Mouse (Mus musculus) lung, postnatal 0 days (tissue): ENCODE data around the gene Lhb. TPM values are rescaled to one million over a fixed set of nuclear protein-coding genes. Genes with fewer than 3 reads are reported as not detected.

Experiments used
- ATAC-seq: fragments of 200-750 bp; cut with Nextera tagmentation; 2 replicates; pipeline ENCODE4 v1.8.0; 2017; ENCODE audit warnings: moderate library complexity
- DNase-seq: peaks from one replicate; pipeline ENCODE4 v3.0.0-alpha.2; 2016; ENCODE audit warnings: low spot score
- H3K27ac ChIP-seq: fragments of 300-500 bp; sonication (generic); 2 replicates; pipeline ENCODE4 v1.5.1; 2014; ENCODE audit warnings: antibody characterized with exemption, mild to moderate bottlenecking, low read length, mixed read lengths
- H3K27me3 ChIP-seq: fragments of 300-500 bp; sonication (generic); replicated peaks from 2 replicates; pipeline ENCODE4 v1.6.1; 2014; ENCODE audit warnings: low read length, mixed read lengths; ENCODE audit not compliant: insufficient read depth
- H3K36me3 ChIP-seq: fragments of 300-500 bp; sonication (generic); 2 replicates; pipeline ENCODE4 v1.6.1; 2014; ENCODE audit warnings: low read length, mixed read lengths; ENCODE audit not compliant: insufficient read depth
- H3K4me1 ChIP-seq: fragments of 300-500 bp; sonication (generic); 2 replicates; pipeline ENCODE4 v1.6.1; 2014; ENCODE audit warnings: antibody characterized with exemption, low read depth, low read length, mixed read lengths; ENCODE audit not compliant: insufficient read depth
- H3K4me2 ChIP-seq: fragments of 300-500 bp; sonication (generic); replicated peaks from 2 replicates; pipeline ENCODE4 v1.6.1; 2014; ENCODE audit warnings: low read depth, mild to moderate bottlenecking, low read length, moderate library complexity, mixed read lengths
- H3K4me3 ChIP-seq: fragments of 300-500 bp; sonication (generic); 2 replicates; pipeline ENCODE4 v1.5.1; 2014; ENCODE audit warnings: low read depth, low read length
- H3K9ac ChIP-seq: fragments of 300-500 bp; sonication (generic); replicated peaks from 2 replicates; pipeline ENCODE4 v1.6.1; 2014; ENCODE audit warnings: low read depth, mild to moderate bottlenecking
- H3K9me3 ChIP-seq: fragments of 300-500 bp; sonication (generic); 2 replicates; pipeline ENCODE4 v1.6.1; 2016; ENCODE audit warnings: low read length, mixed read lengths
- CTCF ChIP-seq: IDR thresholded peaks from 2 replicates; pipeline ENCODE4 v1.5.1; 2016; ENCODE audit warnings: antibody characterized with exemption, mild to moderate bottlenecking
- EP300 ChIP-seq: IDR thresholded peaks from 2 replicates; pipeline ENCODE4 v1.6.1; 2016; ENCODE audit warnings: antibody characterized with exemption, mild to moderate bottlenecking, control low read depth
- whole genome bisulfite sequencing: fragments of 180-500 bp; shearing (Covaris S2); extraction: QIAGEN DNeasy Blood & Tissue Kit; methylation state at CpG from one replicate; pipeline ENCODE4 v1.1.7; 2014; 5-methylcytosine and 5-hydroxymethylcytosine counted together
- polyA plus RNA-seq: library from polyadenylated mRNA; unstranded; fragments of >200 nt; fragmentation: Nextera tagmentation; extraction: Ambion mirVana; gene quantifications from 2 replicates; pipeline ENCODE4 v1.2.1, GENCODE M21; 2015

Gene Lhb
- polyA plus RNA-seq, 1 experiment from 2014 or later, result 4.7 TPM

DNA sequence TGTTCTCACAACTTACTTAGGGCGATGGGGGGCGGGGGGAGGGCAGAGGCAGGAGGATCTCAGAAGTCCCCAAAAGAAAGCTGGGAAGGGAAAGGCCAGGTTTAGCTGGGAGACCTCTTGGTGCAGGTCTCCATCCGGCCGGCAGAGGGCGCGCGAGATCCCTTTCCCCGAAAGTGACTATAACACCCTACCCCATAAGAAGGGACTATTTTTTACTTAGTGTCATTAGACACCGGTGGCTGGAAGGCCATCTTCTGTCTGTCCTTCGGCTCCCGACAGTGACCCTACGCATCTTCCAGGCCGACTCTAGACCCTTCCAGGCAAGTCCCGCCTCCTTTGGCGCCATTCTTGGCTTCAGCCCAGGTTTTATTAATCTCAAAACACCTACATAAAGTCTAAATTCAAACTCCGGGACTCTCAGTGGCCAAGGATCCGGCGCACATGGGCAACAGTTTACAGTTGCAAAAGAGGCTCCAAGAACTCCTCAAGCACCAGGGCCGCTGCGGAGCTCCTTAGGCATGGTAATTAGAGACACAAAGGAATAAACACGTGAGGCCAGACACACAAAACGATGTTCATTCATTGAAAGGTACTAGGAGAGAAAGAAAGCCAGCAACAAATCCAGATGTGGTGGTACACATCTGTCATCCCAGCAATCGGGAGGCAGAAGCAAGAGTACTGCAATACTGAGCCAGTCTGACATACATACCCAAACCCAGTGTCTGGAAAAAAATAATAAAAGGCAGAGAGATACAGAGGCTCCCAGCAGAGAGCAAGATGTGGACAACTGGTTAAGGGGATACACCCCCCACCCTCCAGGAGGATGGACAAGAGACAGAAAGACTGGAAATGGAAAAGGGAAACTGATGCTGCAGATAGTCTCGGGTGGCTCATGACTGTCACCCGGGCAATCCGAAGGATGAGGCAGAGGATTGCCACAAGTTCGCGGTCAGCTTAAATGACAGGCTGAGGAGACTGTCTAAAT is 15.2 kb upstream of the Lhb start, which contains the start of gene Kcna7:
Kcna7 (plus strand) TSS at position 563 of the 985 bp plus-strand sequence.
- H3K4me1 ChIP-seq, result 0 out of 2 replicates have a peak, but pooled peaks cover 5% of the 10 kb centered on the region
- ATAC-seq (peak; percentile 60), DNase-seq (peak; percentile 73)
- H3K4me3 ChIP-seq, result peak within 1 kb of the TSS; percentile 39
- no peak within 1 kb of the TSS for H3K9ac ChIP-seq
- TF ChIP-seq CTCF (peak; percentile 91), EP300 (no peak)
- no peaks in the 10 kb centered on the region for H3K9me3 ChIP-seq
- H3K4me2 ChIP-seq, result peak within 1 kb of the TSS; percentile 64
- no peak within 1 kb of the TSS for H3K27ac ChIP-seq
- peaks cover 33% of the 10 kb centered on the region for H3K27me3 ChIP-seq
- no peaks in the 10 kb centered on the region for H3K36me3 ChIP-seq
- WGBS, result 9% methylated on average over 28 of the region's 28 CpGs

DNA sequence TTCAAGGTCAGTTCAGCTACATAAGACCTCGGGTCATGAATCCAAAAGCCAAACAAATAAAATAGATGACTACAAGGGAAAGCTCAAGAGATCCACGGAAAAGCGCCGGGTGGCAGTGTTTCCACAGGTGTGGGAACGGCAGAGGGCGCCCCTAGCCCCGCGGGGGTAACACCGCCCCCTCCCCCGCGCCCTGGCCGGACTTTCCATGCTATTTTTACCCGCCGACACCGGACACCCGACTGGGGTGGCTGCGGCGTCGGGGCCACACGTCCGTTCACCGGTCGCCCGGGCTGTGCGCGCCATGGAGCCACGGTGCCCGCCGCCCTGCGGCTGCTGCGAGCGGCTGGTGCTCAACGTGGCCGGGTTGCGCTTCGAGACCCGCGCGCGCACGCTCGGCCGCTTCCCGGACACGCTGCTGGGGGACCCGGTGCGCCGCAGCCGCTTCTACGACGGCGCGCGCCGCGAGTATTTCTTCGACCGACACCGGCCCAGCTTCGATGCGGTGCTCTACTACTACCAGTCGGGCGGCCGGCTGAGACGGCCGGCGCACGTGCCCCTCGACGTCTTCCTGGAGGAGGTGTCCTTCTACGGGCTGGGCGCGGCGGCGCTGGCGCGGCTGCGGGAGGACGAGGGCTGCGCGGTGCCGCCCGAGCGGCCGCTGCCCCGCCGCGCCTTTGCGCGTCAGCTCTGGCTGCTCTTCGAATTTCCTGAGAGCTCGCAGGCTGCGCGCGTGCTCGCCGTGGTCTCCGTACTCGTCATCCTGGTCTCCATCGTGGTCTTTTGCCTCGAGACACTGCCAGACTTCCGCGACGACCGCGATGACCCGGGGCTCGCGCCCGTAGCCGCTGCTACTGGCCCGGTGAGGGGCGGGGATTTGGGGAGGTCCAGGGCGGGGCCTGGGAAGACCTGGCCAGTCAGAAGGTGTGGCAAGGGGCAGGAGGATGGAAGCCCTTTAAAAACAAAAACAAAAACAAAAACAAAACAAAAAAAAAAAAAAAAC is 14.2 kb upstream of the Lhb start:
- peak; percentile 30 for DNase-seq
- Histone ChIP-seq H3K36me3 (no peaks in the 10 kb centered on the region), H3K27ac (no peak overlapping the region), H3K9ac (no peak overlapping the region), H3K4me1 (0 out of 2 replicates have a peak, but pooled peaks cover 5% of the 10 kb centered on the region), H3K4me2 (peak overlapping the region; percentile 64), H3K27me3 (peaks cover 33% of the 10 kb centered on the region), H3K9me3 (no peaks in the 10 kb centered on the region), H3K4me3 (peak overlapping the region; percentile 39)
- peak; percentile 38 for ATAC-seq
- TF ChIP-seq CTCF (peak; percentile 18; the same call in 1 of the 2 replicates), EP300 (no peak)
- WGBS, result 1% methylated on average over 109 of the region's 114 CpGs

GRCm38 (mm10) chr7:45407836-45408235 is 12.8 kb upstream of the Lhb start:
- no peak for TF ChIP-seq EP300
- TF ChIP-seq CTCF, result no peak
- H3K9ac ChIP-seq, result no peak overlapping the region

GRCm38 (mm10) chr7:45408351-45408750 is 12.3 kb upstream of the Lhb start:
- Histone ChIP-seq H3K27me3 (peaks cover 35% of the 10 kb centered on the region), H3K4me3 (no peak overlapping the region), H3K27ac (no peak overlapping the region), H3K9ac (no peak overlapping the region), H3K36me3 (no peaks in the 10 kb centered on the region), H3K4me1 (peaks cover 5% of the 10 kb centered on the region; the same call in 1 of the 2 replicates), H3K9me3 (no peaks in the 10 kb centered on the region), H3K4me2 (no peak overlapping the region)
- no peak for ATAC-seq
- TF ChIP-seq EP300 (no peak), CTCF (no peak)
- 69% methylated on average over 7 of the region's 7 CpGs for WGBS
- DNase-seq, result no peak

More at GRCm38 (mm10) chr7:45407836-45408235, 12.8 kb upstream of the Lhb start:
- no peaks in the 10 kb centered on the region for H3K36me3 ChIP-seq
- H3K27ac ChIP-seq, result no peak overlapping the region
- ATAC-seq (no peak), DNase-seq (no peak)
- 0 out of 2 replicates have a peak, but pooled peaks cover 5% of the 10 kb centered on the region for H3K4me1 ChIP-seq
- no peak overlapping the region for H3K4me2 ChIP-seq
- WGBS, result 74% methylated on average over 10 of the region's 10 CpGs
- peaks cover 33% of the 10 kb centered on the region for H3K27me3 ChIP-seq
- H3K4me3 ChIP-seq, result no peak overlapping the region
- H3K9me3 ChIP-seq, result no peaks in the 10 kb centered on the region

GRCm38 (mm10) chr7:45408949-45409348 is 11.7 kb upstream of the Lhb start:
- H3K27ac ChIP-seq, result no peak overlapping the region
- no peak overlapping the region for H3K4me3 ChIP-seq
- no peaks in the 10 kb centered on the region for H3K36me3 ChIP-seq
- H3K4me2 ChIP-seq, result no peak overlapping the region
- H3K27me3 ChIP-seq, result peaks cover 41% of the 10 kb centered on the region
- H3K4me1 ChIP-seq, result peaks cover 5% of the 10 kb centered on the region; the same call in 1 of the 2 replicates
- ATAC-seq (no peak), DNase-seq (no peak)
- H3K9ac ChIP-seq, result no peak overlapping the region
- WGBS, result 87% methylated on average over 17 of the region's 17 CpGs
- no peaks in the 10 kb centered on the region for H3K9me3 ChIP-seq
- TF ChIP-seq EP300 (no peak), CTCF (no peak)
